Mouse (Mus musculus) limb, embryonic 10.5 days (tissue): ENCODE measurements at regions not wholly inside any gene's neighbourhood (a gene's known extent, or its start where the extent isn't known, plus 50 kb on each side); places are given as distances from the start of the nearest gene placed in this dataset.
A peak's percentile ranks its signal among the peaks of the same experiment; 100 is the strongest.
"Not testable (repeated sequence)": the region's sequence is repeated elsewhere in the genome, so short reads cannot be mapped to it uniquely, and the experiment has no call there.

Experiments used
- DNase-seq: peaks from one replicate; pipeline ENCODE4 v3.0.0-alpha.2; 2017; ENCODE audit warnings: low spot score
- H3K27ac ChIP-seq: fragments of 300-500 bp; sonication (generic); 2 replicates; pipeline ENCODE4 v1.5.1; 2016; ENCODE audit warnings: mild to moderate bottlenecking
- H3K27me3 ChIP-seq: fragments of 300-500 bp; sonication (generic); 2 replicates; pipeline ENCODE4 v1.6.1; 2016; ENCODE audit warnings: low read depth, mild to moderate bottlenecking; ENCODE audit not compliant: poor library complexity, severe bottlenecking
- H3K36me3 ChIP-seq: fragments of 300-500 bp; sonication (generic); 2 replicates; pipeline ENCODE4 v1.6.1; 2016; ENCODE audit warnings: mild to moderate bottlenecking, moderate library complexity
- H3K4me1 ChIP-seq: fragments of 300-500 bp; sonication (generic); 2 replicates; pipeline ENCODE4 v1.6.1; 2016
- H3K4me3 ChIP-seq: fragments of 300-500 bp; sonication (generic); 2 replicates; pipeline ENCODE4 v1.5.1; 2016; ENCODE audit warnings: mild to moderate bottlenecking, moderate library complexity
- H3K9me3 ChIP-seq: fragments of 300-500 bp; sonication (generic); replicated peaks from 2 replicates; pipeline ENCODE4 v1.6.1; 2016; ENCODE audit warnings: mild to moderate bottlenecking
- WGBS: fragments of 180-500 bp; shearing (Covaris S2); methylation state at CpG from one replicate; pipeline ENCODE4 v1.1.7; 2016; 5-methylcytosine and 5-hydroxymethylcytosine counted together

GRCm38 (mm10) chr1:73663546-73663945 lies 460.7 kb downstream of the Tns1 start:
- Histone ChIP-seq H3K4me1 (no peaks in the 10 kb centered on the region), H3K27ac (no peak overlapping the region), H3K4me3 (no peak overlapping the region), H3K36me3 (no peaks in the 10 kb centered on the region), H3K27me3 (no peaks in the 10 kb centered on the region), H3K9me3 (no peaks in the 10 kb centered on the region)
- 58% methylated on average over 1 of the region's 1 CpGs for WGBS
- no peak for DNase-seq

GRCm38 (mm10) chr1:73645011-73645410 lies 479.2 kb downstream of the Tns1 start:
- WGBS: 81% methylated on average over 3 of the region's 3 CpGs

GRCm38 (mm10) chr1:73644394-73644793 lies 479.9 kb downstream of the Tns1 start:
- no peak overlapping the region for H3K4me3 ChIP-seq
- no peak for DNase-seq
- WGBS: 77% methylated on average over 5 of the region's 5 CpGs
- no peaks in the 10 kb centered on the region for H3K9me3 ChIP-seq
- H3K27me3 ChIP-seq: no peaks in the 10 kb centered on the region
- H3K4me1 ChIP-seq: peaks cover 6% of the 10 kb centered on the region; the same call in 1 of the 2 replicates
- H3K36me3 ChIP-seq: no peaks in the 10 kb centered on the region
- H3K27ac ChIP-seq: peak overlapping the region; percentile 8; the same call in 1 of the 2 replicates

More at GRCm38 (mm10) chr1:73645011-73645410, 479.2 kb downstream of the Tns1 start:
- Histone ChIP-seq H3K27ac (no peak overlapping the region), H3K27me3 (no peaks in the 10 kb centered on the region), H3K36me3 (no peaks in the 10 kb centered on the region), H3K4me3 (no peak overlapping the region), H3K9me3 (no peaks in the 10 kb centered on the region), H3K4me1 (peaks cover 6% of the 10 kb centered on the region; the same call in 1 of the 2 replicates)
- no peak for DNase-seq

DNA sequence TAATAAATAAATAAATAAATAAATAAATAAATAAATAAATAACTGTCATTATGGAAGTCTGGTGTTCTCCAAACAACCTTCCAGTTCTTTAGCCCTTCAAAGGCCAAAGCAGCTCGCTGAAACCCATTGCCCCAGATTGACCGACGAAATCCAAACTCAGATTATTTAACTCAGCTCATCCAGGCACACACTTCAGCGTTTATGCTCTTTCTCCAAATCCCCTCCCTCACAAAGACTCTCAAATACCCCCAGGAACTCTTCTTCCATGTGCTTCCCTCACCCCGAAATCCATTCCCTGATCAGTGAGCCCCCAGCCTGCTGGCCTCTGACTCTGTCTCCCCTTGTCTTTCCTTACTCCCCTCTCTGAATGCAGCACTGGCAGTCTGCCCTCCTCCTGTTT lies 480.8 kb downstream of the Tns1 start:
- Histone ChIP-seq H3K9me3 (no peaks in the 10 kb centered on the region), H3K4me3 (no peak overlapping the region), H3K4me1 (peaks cover 6% of the 10 kb centered on the region; the same call in 1 of the 2 replicates), H3K27ac (no peak overlapping the region; the same call in 1 of the 2 replicates), H3K27me3 (no peaks in the 10 kb centered on the region), H3K36me3 (no peaks in the 10 kb centered on the region)
- DNase-seq: no peak
- WGBS: 65% methylated on average over 5 of the region's 5 CpGs

GRCm38 (mm10) chr1:73642691-73643109 lies 481.5 kb downstream of the Tns1 start:
- Histone ChIP-seq H3K9me3 (no peaks in the 10 kb centered on the region), H3K4me3 (no peak overlapping the region), H3K27me3 (no peaks in the 10 kb centered on the region), H3K36me3 (no peaks in the 10 kb centered on the region), H3K27ac (no peak overlapping the region), H3K4me1 (peaks cover 6% of the 10 kb centered on the region; the same call in 1 of the 2 replicates)
- no peak for DNase-seq
- WGBS: 23% methylated on average over 7 of the region's 7 CpGs

- no peaks in the 10 kb centered on the region for H3K27me3 ChIP-seq
- H3K27ac ChIP-seq: no peak overlapping the region
- peaks cover 6% of the 10 kb centered on the region; the same call in 1 of the 2 replicates for H3K4me1 ChIP-seq
- H3K9me3 ChIP-seq: no peaks in the 10 kb centered on the region
- DNase-seq: no peak
- no peak overlapping the region for H3K4me3 ChIP-seq
- whole genome bisulfite sequencing: 92% methylated on average over 8 of the region's 8 CpGs
- no peaks in the 10 kb centered on the region for H3K36me3 ChIP-seq
Measured at GRCm38 (mm10) chr1:73641456-73641855, 482.8 kb downstream of the Tns1 start.

- Histone ChIP-seq H3K4me1 (peaks cover 6% of the 10 kb centered on the region; the same call in 1 of the 2 replicates), H3K27ac (no peak overlapping the region), H3K4me3 (no peak overlapping the region), H3K9me3 (no peaks in the 10 kb centered on the region), H3K36me3 (no peaks in the 10 kb centered on the region), H3K27me3 (no peaks in the 10 kb centered on the region)
- 77% methylated on average over 12 of the region's 12 CpGs for WGBS
- no peak for DNase-seq
Measured at GRCm38 (mm10) chr1:73640726-73641451, 483.4 kb downstream of the Tns1 start.

DNA sequence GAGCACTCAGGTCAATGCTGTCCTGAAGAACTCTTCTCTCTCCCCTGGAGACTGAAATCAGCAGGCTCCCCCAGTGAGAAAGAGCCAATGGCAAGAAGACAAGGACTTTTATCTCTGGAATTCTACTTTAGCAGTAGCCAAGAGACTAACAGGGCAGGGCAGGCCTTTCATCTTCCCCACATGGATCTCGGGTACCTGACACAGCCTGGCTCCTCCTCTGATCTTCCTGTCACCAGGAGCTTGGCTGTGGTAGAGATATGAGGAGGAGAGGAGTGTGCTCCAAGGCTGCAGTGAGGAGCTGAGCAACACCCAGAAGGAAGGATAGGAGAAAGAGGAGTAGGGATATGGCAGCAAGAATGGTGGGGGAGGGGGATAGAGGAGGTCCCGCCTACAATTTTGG lies 488.5 kb downstream of the Tns1 start:
- Histone ChIP-seq H3K27me3 (no peaks in the 10 kb centered on the region), H3K27ac (no peak overlapping the region), H3K9me3 (no peaks in the 10 kb centered on the region), H3K4me3 (no peak overlapping the region), H3K4me1 (no peaks in the 10 kb centered on the region; the same call in 1 of the 2 replicates), H3K36me3 (no peaks in the 10 kb centered on the region)
- WGBS: 59% methylated on average over 2 of the region's 2 CpGs
- DNase-seq: no peak

DNA sequence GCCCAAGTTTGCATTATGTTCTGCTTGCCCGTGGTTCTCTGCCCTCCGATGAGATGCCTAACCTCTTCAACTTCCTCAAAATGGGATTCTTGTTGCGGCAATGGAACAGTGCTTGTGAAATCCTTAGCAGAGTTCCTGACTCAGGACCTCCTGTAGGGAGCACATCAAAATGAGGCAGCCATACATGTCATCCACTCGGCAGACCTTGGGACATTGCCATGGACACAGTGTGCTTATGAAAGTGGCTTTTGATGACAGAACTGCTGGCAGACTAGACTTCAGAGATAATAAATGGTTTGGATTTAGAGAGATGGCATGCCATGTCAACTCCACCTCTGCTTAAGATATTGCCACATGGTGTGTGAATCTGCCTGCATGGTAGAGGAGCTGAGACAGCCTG lies 489.4 kb downstream of the Tns1 start:
- Histone ChIP-seq H3K4me1 (no peaks in the 10 kb centered on the region), H3K9me3 (no peaks in the 10 kb centered on the region), H3K4me3 (no peak overlapping the region), H3K27ac (no peak overlapping the region), H3K36me3 (no peaks in the 10 kb centered on the region), H3K27me3 (no peaks in the 10 kb centered on the region)
- 92% methylated on average over 4 of the region's 4 CpGs for WGBS
- DNase-seq: no peak

- H3K4me3 ChIP-seq: no peak overlapping the region
- H3K36me3 ChIP-seq: no peaks in the 10 kb centered on the region
- no peaks in the 10 kb centered on the region for H3K9me3 ChIP-seq
- H3K27me3 ChIP-seq: no peaks in the 10 kb centered on the region
- DNase-seq: no peak
- 71% methylated on average over 1 of the region's 1 CpGs for WGBS
- H3K27ac ChIP-seq: no peak overlapping the region
- no peaks in the 10 kb centered on the region for H3K4me1 ChIP-seq
Measured at GRCm38 (mm10) chr1:73633071-73633470, 491.2 kb downstream of the Tns1 start.

GRCm38 (mm10) chr1:73630363-73630762 lies 493.9 kb downstream of the Tns1 start:
- no peaks in the 10 kb centered on the region for H3K27me3 ChIP-seq
- no peaks in the 10 kb centered on the region for H3K4me1 ChIP-seq
- H3K4me3 ChIP-seq: no peak overlapping the region
- DNase-seq: no peak
- no peaks in the 10 kb centered on the region for H3K36me3 ChIP-seq
- no peak overlapping the region for H3K27ac ChIP-seq
- 42% methylated on average over 1 of the region's 1 CpGs for WGBS
- H3K9me3 ChIP-seq: no peaks in the 10 kb centered on the region

DNA sequence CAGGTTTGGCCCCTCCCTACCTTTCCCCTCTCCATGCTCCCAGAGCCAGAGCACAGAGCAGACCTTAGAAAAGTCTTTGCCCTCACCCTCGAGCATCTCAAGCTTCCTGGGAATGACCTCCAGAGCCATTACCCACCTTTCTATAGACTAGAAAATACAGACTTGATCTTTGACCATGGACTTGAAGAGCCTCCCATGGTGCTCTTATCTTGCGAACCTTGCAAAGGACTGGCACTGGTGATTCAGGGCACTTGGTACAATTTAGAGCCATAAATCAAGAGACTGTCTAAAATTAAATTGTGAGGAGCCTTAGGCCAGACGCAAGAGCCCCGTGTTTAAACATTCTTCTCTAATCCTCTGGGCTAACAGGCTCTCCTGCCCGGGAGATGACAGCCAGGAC lies 498.9 kb downstream of the Tns1 start:
- Histone ChIP-seq H3K9me3 (no peaks in the 10 kb centered on the region), H3K27ac (no peak overlapping the region), H3K4me3 (no peak overlapping the region), H3K27me3 (no peaks in the 10 kb centered on the region), H3K36me3 (no peaks in the 10 kb centered on the region), H3K4me1 (no peaks in the 10 kb centered on the region)
- DNase-seq: no peak
- 61% methylated on average over 5 of the region's 5 CpGs for WGBS

GRCm38 (mm10) chr1:73621121-73621520 lies 503.1 kb downstream of the Tns1 start:
- DNase-seq, H3K27me3 ChIP-seq, H3K9me3 ChIP-seq, H3K27ac ChIP-seq, H3K36me3 ChIP-seq, H3K4me1 ChIP-seq, H3K4me3 ChIP-seq: not testable (repeated sequence)
- WGBS: 89% methylated on average over 5 of the region's 5 CpGs
